Mouse (Mus musculus) urinary bladder, postnatal 10 days (tissue): Measurements from ENCODE around the gene Rdh16.
"Not testable (repeated sequence)": the region's sequence is repeated elsewhere in the genome, so short reads cannot be mapped to it uniquely, and the experiment has no call there.

Experiments used
- DNase-seq: peaks from one replicate; pipeline ENCODE4 v3.0.0; 2022; ENCODE audit warnings: low spot score

The Rdh16 gene

DNA sequence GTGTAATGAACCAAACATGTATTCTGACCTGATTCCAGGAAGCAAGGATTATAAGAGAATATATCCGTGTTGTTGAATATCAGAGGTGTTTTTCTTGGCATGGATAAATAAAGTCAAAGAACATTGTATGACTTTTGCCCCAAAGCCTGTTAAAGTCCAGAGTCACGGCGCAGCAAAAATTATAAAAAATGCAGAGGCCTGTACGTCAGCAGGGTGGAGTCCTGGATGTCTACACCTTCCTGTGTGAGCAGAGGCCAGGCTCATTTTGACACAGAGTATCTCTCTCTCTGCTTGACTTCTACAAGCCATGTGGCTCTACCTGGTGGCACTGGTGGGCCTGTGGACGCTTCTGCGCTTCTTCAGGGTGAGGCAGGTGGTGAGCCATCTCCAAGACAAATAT, at the start of gene Rdh16:
TSS of gene Rdh16 (plus strand) at position 262 of the 400 bp plus-strand sequence.
- DNase-seq, result no peak

DNA sequence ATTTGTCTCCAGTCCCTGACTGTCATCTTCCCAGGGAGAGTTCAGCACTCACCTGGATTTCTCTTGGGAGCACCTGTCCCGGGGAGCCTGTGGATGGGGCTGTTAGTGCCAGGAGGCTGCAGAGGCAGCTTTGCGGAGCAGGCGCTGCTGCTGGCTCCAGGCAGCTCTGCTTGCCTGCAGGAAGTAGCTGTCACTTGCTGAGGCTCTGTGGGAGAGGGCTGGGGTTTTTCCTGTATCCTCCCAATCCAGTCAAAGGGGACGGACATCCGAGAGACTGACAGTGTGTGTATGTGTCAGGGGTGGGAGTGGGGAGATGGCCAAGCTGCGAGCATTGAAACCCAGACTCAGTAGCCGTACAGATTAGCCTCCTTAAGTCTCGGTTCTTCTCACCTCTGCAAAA, 49.4 kb upstream of the Rdh16 start, which contains the start of gene Gpr182:
TSS of gene Gpr182 (minus strand) at position 185 of the 400 bp plus-strand sequence.
- no peak for DNase-seq

DNA sequence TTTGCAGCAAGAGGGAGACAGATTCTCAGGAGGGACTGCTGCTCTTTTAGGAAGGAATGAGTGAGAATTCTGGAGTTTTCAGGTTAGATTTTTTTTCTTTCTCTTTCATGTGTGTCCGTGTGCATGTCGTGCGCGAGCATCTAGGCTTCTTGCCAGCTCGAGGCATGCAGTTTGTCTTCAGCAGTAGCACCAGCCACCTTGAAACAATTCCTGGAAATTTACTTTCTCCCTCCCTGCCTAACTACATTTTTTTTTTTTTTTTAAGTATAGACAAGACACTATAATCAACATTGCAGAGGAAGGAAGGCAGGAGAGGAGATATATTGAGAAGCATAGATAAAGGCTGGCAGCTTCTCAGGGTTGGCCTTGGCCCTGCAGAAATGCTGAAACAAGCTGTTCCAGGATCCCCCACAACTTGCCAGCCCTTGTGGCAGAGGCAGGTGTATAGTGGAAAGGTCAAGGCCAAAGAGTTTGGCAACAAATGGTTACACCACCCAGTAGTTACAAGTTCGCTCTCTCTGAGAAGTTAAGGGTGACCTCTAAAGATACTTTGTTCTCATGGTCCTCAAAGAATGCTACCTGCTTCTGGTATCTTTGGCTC, 46.3 kb upstream of the Rdh16 start:
- no peak for DNase-seq

DNA sequence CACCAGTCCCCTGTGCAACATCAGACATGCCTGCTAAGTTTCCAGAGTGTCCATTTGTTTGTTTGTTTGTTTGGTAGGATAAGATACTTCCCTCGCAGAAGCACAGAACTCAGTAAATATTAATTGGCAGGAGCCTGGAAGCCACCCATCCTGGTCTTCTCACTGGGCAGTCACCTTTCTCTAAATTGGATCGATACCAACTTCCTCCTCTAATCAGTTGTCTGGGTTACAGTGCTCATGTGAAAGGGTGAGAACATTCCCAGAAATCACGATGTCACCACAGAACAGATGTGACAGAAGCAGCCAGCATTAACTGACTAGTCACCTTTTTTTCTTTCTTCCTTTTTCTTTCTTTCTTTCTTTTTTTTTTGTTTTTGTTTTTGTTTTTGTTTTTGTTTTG, 45.7 kb upstream of the Rdh16 start:
- no peak for DNase-seq

DNA sequence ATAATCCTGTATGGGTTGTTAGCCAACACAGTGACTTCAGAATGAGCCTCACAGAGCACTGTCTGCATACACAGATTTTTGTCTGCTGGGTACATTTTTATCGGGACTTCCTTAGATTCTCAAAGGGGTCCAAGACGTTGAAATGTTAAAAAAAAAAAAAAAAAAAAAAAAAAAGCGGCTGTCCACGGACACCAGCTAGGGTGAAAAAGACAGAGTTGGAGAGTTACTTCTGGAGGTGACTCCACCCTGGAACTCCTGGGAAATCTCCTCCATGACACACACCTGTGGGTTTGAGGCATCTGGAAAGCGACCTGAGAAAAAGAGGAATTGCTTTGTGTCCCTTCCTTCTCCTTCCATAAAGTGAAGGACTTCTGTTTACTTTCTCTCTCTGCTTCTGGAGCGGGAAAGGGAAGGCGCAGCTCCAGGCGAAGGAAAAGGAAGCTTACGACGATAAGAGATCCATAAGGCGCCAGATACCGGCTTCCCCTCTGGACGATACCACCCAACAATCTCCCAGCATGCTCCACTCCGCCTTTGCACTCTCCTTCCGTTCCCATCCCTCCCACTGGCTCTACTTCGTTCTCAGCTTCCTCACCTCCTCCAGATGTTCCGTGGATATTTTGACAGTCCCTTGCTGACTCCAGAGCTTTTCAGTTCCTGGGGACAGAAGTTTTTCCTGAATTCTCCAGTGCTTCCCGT, 45.0 kb upstream of the Rdh16 start:
- no peak for DNase-seq

DNA sequence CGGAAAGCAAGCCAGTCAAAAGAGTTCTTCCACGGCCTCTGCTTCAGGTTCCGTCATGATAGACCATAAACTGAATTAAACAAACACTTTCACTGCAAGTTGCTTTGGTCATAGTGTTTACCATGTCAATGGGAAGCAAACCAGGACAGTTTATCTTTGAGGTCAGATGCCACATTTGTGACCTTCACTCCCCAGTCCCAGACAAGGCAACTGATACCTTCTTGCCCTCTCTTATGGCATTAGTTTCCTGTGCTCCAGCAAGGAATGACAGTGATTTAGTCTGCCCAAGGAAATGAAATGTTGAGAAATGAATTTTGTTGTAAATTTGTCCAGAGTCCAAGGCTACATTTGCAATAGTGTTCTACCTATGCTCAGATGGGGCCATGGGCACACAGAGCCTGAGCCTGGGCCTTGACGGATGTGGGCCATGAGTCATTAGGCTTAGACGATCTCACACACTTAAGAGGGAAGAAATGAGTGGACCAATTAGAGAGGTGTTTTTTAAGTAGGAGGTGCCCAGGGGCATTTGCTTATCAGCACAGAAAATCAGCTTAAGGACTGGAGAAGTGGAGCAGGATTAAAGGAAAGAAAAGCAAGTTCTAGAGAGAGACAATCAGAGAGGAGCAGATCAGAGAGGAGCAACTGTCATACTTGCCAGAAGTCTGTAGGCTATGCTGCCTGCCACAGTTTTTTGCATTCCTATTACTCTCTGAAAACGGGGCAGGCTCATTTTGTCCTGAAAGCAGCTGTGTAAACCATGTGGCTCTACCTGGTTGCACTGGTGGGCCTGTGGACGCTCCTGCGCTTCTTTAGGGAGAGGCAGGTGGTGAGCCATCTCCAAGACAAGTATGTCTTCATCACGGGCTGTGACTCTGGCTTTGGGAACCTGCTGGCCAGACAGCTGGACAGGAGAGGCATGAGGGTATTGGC, 41.5 kb upstream of the Rdh16 start, which contains the start of the genes Rdh1 and Rdh16f1:
TSS of gene Rdh1 (plus strand) at position 541 of the 930 bp plus-strand sequence.
TSS of gene Rdh16f1 (plus strand) at position 607 of the 930 bp plus-strand sequence.
- no peak for DNase-seq

DNA sequence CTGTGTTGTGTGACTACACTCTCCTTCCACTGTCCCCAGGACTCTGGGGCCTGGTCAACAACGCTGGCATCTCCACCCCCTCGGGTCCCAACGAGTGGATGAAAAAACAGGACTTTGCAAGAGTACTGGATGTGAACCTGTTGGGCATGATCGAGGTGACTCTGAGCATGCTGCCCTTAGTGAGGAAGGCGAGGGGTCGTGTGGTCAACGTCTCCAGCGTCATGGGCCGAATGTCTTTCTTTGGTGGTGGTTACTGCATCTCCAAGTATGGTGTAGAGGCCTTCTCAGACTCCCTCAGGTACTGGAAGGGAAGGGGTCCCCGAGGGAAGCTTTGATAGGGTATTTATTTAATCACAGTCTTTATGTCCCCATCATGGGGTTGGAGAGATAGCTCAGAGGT, 38.0 kb upstream of the Rdh16 start:
- not testable (repeated sequence) for DNase-seq

DNA sequence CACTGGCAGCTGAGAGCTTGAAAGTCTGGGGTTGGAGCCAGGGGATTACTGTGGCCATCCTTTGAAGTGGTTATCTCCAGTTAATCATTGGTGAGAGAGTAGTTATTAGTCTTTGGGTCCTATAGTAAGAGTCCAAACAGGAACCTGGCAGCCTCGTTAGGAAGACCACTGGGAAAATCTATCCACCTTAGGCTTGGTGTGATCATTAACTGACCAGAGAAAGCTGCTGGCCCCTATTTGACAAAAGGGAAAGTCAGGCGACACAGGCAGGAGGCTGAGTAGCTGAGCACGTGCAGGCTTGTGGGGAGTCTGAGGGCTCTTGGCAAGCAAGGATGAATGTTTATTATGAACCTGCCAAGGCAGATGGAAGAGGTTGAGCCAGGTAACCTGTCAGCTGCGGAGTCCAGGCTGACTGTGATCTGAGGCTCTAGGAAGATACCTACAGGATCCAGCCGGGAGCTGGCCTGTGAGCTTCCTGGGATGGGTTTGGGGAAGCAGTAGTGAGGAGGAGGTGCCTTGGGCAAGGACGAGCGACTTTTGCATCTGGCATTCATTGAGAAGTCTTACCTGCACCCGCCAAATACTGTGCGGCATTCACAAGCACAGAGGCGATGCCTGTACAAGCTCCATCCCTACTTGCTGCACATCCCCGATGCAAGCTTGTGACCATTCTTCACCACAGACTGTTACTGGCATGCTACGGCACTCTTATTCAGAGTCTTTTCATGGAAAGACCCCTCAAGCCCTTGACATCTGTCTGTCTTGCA, 36.9 kb upstream of the Rdh16 start:
- DNase-seq, result no peak

DNA sequence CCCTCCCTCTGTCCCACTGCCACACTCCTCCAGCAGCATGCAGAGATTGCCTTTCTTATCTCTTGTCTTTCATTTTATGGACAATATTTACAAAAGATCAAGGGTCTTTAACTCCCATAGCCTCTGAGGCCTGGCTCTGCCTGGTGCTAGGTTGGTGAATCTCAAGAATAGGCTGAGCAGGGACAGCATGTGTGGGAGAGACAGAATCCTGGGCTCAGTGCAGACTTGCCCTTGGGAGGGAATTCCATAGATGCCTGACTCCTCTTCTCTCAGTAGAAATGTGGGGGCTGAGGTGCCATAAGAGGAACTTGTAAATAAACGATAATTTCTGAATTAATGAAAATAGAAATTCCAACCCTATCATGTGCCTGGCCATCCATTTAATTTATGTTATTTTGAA, 34.4 kb upstream of the Rdh16 start:
- DNase-seq, result no peak

DNA sequence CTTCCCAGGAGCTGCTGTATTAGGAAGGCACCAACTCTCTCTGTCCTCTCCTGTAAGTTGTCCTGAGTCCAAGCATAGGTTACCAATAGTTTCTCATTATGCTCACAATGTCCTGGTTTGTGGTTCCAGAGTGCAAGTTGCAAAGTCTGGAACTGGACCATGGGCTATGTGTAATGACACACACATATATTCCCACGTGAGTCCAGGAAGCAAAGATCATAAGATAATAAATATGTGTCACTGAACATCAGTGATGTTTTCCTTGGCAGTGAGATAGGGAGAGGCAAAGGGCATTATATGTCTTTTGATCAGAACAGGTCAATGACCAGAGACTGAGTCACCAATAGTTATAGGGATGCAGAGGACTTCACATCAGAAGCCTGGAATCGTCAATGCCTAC, 24.9 kb upstream of the Rdh16 start, which contains the start of gene Rdh9:
TSS of gene Rdh9 (plus strand) at position 376 of the 400 bp plus-strand sequence.
- no peak for DNase-seq

DNA sequence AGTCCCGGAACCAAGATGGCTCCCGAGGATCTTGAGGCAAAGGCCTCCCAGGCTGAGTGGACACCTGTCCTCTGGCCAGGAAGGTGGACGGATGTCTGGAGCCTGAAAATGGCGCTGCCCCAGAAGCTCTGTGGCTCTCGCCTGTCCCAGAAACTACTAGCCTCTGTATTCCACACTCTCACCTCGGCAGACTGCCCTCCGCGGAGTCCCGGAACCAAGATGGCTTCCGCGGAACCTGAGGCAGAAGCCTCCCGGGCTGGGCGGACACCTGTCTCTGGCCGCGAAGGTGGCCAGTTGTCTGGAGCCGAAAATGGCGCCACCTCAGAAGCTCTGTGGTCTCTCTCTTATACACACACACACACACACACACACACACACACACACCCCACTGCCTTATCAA, 18.6 kb upstream of the Rdh16 start:
- not testable (repeated sequence) for DNase-seq

DNA sequence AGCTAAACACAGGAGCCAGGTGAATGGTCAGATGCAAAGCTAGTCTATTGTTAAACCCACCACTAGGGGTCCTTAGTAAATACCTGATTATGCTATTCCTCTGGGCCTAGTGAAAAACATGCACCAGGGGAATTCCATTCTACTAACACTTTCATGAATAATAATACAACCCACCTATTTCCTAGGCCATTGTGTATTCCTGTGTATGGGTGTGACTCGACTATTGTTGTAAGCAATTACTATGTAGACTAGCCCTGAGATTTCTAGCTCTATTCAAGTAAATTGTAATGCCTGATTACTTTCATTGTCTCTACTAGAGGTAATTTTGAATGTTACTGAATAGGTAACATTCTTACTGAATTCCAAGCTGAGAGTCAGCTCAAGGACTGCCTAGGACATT, 15.5 kb upstream of the Rdh16 start:
- DNase-seq, result not testable (repeated sequence)

DNA sequence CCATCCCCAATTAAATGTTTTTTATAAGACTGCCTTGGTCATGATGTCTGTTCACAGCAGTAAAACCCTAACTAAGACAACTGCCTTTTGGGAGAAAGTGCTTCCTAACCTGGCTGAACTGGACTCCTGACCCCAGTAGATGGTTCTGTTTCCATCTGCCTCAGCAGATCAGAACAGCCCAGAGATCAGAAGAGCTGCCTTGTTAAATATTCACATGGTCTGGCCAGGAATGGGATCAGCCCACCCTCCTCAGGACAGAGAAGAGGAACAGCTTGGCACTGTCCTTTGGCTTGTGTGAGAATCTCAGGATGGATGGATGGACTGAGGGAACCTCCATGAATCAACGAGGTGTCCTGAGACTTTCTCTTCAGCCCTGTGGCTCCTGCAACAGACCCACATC, 1.7 kb upstream of the Rdh16 start:
- DNase-seq, result no peak

DNA sequence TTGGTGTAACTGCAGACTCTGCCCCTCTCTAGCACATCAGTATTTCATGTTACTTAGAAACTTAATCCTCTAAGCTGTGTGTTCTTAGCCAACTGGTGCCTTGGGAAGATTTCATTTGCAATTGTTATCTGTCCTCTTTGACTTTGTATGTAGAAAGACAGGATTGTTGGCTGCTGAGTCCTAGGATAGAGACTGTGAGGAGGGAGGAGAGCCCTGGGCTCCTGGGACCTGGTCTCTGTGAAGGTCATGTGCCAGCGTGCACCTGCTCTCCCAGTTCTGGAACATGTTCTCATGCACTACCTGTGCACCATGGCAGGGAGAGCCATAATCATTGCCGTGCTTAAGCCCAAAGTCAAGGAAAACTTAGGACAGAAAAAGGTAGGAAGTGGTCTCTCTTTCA, 660 bp downstream of the Rdh16 start:
- no peak for DNase-seq

DNA sequence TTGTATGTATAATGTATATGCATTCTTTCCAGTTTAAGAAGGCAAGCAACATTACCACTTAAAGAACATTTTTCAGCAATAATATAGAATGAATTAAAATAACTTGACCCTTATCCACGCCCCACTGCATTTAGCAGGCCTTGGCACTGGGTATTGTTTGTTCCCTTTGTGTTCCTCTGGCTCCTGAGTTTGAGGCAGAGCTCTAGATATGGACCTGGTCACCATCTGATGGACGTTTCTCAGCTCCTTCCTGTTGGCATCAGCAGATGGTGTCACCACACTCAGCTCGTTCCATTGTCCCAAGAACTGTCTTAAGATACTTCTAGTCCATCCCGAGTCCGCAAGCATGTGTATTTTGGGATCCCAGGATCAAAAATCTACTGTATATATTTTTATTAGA, 1.3 kb downstream of the Rdh16 start:
- no peak for DNase-seq

DNA sequence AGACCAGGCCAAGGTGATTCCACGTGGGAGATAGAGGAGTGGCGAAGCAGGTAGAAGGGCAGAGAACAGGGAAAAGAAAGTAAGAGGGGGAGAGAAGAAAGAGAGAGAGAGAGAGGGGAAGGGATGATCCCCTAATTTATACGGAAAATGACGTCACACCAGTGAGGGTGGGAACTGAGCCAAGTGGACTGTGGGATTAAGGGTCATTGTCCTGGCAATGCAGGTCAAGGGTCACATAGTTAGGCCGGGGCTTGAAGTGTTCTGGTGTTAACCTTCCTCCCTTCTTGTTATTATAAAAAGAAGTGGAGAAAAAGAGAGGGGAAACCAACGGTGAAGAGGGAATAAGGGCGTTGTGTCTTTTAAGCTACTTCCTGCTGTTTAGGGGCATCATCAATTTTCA, 3.5 kb downstream of the Rdh16 start:
- no peak for DNase-seq

DNA sequence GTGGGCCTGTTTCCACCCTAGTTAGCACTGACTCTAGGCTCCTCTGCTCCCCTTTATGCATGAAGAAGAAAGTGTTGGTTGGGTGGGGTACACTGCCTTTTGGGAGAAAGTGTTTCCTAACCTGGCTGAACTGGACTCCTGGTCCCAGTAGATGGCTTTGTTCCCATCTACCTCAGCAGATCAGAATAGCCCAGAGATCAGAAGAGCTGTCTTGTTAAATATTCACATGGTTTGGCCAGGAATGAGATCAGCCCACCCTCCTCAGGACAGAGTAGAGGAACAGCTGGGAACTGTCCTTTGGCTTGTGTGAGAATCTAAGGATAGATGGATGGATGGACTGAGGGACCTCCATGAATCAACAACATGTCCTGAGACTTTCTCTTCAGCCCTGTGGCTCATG, 14.9 kb downstream of the Rdh16 start:
- DNase-seq, result no peak

DNA sequence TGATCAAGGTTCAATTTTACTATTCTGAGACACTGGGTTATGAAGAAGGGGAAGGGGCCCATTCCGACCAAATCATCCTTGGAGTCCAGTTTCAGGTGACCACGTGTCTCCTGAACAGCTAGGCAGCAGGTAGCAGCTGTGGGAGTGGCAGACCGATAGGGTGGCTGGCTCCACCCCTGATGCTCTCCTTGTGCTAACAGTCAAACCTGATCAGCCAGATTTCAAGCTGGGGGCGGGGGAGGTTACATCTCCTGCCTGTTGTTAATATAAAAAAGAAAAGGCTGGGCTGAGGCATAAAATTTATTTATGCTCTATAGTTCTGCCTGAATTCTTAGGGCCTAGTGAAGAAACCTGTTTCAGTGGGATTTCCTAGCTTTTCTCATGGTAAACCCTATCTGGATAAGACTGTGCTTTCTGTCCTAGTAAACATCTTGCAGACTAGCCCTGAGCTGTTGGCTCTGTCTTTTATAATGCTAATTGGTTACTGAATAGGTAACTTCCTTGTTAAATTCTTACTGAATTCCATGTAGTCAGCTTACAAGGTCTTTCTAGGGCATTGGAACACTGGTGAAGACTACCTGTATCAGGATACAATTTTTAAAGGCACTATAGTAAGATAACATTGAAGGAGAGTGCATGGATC, 16.4 kb downstream of the Rdh16 start:
- DNase-seq, result not testable (repeated sequence)

DNA sequence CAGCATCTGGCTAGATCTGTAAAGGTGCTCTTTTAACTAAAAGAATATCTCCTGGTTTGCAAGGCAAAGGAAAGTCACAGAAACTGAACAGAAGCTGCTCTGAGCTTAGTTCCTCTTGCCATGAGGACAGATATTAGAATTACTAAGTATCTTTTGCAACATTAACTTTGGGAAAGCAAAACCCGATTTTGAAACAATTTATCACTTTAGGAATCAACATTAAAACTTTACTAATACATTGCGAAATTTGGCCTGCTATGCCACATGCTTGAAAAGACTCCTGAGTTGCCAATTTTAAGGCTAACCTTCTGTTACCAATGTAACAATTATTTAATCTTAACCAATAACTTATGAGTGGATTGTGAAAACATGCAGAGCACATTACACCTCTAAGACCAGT, 20.9 kb downstream of the Rdh16 start:
- DNase-seq, result not testable (repeated sequence)

DNA sequence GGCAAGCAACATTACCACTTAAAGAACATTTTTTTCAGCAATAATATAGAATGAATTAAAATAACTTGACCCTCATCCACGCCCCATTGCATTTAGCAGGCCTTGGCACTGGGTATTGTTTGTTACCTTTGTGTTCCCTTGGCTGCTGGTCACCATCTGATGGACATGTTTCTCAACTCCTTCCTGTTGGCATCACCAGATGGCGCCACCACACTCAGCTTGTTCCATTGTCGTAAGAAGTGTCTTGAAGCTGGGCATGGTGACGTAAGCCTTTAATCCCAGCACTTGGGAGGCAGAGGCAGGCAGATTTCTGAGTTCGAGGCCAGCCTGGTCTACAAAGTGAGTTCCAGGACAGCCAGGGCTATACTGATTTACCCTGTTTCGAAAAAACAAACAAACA, 24.4 kb downstream of the Rdh16 start:
- DNase-seq, result no peak

DNA sequence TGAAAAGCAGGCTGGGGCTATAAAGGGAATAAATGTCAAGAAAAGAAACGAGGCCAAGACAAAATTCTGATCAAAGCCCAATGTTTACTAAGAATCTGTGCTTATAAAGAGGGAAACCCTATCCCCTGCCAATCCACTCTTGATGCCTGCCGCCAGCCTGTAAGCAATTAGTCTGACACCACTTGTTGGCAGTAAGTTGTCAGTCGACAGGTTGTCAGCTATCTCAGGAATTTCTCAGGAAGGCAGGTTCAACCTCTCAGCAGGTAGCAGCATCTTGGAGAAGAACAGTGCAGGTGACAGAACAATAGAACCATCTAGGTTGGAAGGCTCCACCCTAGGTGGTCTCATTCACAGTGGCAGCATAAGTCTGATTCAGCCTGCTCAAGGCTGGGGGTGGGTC, 28.2 kb downstream of the Rdh16 start:
- no peak for DNase-seq
